Mouse (Mus musculus): ENCODE data around the gene Map3k21. TPM values are rescaled to one million over a fixed set of nuclear protein-coding genes. Genes with fewer than 3 reads are reported as not detected.

The Map3k21 gene
- polyA plus RNA-seq, 1 experiment from 2014 or later: 4.4 TPM

DNA sequence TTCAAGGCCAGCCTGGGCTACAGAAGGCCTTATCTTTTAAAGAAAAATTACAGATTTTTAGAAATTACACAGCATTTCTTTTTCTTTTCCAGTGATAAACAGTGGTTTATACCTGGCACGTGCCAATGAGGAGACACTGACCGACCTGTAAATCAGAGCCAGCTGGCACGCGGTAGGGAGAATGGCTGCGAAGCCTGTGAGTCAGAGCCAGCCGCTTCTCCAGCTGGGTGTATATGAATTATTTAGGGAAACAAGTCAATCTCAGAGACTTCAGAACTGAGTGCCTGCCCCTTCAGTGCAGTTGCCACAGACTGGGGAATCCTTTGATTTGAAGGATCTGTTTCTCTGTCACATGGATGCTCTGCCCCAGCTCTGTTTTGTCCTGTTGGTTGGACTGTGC, 21.6 kb downstream of the Map3k21 start:
- no peak overlapping the region for H3K9ac ChIP-seq (ENCODE audit: low read depth, low read length)
- H3K4me1 ChIP-seq (replicated peaks; ENCODE audit: insufficient read depth, low read length): no peaks in the 10 kb centered on the region
- WGBS: 92% methylated on average over 6 of the region's 6 CpGs
- no peak overlapping the region for H3K4me2 ChIP-seq (ENCODE audit: low read length)
- 0 out of 2 replicates have a peak, but pooled peaks cover 6% of the 10 kb centered on the region for H3K36me3 ChIP-seq (ENCODE audit: insufficient read depth, low read length)
- H3K27ac ChIP-seq: no peak overlapping the region
- DNase-seq (ENCODE audit: low spot score): no peak
- no peak for TF ChIP-seq CTCF (IDR thresholded peaks at IDR 0.05; ENCODE audit: low read depth)
- H3K9me3 ChIP-seq (replicated peaks; ENCODE audit: low read length): no peaks in the 10 kb centered on the region
- H3K27me3 ChIP-seq (ENCODE audit: insufficient read depth, low read length): no peaks in the 10 kb centered on the region
- H3K4me3 ChIP-seq (replicated peaks; ENCODE audit: low read depth, low read length): no peak overlapping the region
- no peak for ATAC-seq (replicated peaks; ENCODE audit: low FRiP score, low read depth)

DNA sequence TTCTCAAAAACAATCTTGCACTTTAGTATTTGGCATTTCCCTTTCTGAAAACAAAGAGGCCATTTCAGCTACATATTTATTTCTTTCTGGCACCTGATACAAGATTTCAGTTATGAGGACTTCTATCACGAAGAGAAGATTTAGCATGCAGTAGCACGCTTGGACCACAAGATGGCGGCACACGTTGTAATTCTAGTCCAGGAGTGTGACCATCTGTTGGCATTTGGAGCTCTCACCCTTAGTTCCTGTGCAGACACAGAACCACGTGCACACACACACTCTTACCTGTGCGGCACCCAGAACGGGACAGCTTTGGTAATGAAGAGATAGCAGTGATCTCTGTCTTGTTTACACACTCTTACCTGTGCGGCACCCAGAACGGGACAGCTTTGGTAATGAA, 25.4 kb downstream of the Map3k21 start:
- DNase-seq (ENCODE audit: low spot score) (peak; percentile 75), ATAC-seq (replicated peaks; ENCODE audit: low FRiP score, low read depth) (0 out of 2 replicates have a peak, but pooled peaks have one; percentile 68)
- Histone ChIP-seq H3K9me3 (replicated peaks; ENCODE audit: low read length) (no peaks in the 10 kb centered on the region), H3K27me3 (ENCODE audit: insufficient read depth, low read length) (no peaks in the 10 kb centered on the region), H3K36me3 (ENCODE audit: insufficient read depth, low read length) (0 out of 2 replicates have a peak, but pooled peaks cover 9% of the 10 kb centered on the region), H3K9ac (ENCODE audit: low read depth, low read length) (no peak overlapping the region), H3K4me3 (replicated peaks; ENCODE audit: low read depth, low read length) (no peak overlapping the region), H3K4me1 (replicated peaks; ENCODE audit: insufficient read depth, low read length) (no peaks in the 10 kb centered on the region), H3K27ac (no peak overlapping the region), H3K4me2 (ENCODE audit: low read length) (no peak overlapping the region)
- TF ChIP-seq CTCF (IDR thresholded peaks at IDR 0.05; ENCODE audit: low read depth): peak; percentile 81
- 41% methylated on average over 9 of the region's 9 CpGs for WGBS

DNA sequence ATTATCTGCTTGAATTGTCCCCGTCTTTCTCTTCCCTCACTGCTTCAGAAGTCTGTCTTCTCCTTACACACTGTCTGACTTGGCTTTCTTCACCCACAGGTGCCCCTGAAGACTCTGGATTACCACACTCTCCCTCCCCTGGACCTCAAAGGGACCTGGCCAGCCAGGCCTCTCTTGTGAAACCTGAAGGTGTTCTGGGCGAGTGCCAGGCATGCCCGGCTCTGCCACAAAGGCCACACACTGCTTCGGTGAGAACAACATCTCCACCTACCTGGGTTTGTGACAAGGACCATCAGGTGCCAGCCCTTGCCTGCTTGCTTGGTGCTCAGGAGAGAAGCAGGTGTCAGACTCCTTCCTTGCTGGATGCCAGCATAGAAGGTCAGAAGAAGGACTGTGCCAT, 34.3 kb downstream of the Map3k21 start:
- no peak for ATAC-seq (replicated peaks; ENCODE audit: low FRiP score, low read depth)
- DNase-seq (ENCODE audit: low spot score): peak; percentile 36
- no peak for TF ChIP-seq CTCF (IDR thresholded peaks at IDR 0.05; ENCODE audit: low read depth)
- no peaks in the 10 kb centered on the region for H3K4me1 ChIP-seq (replicated peaks; ENCODE audit: insufficient read depth, low read length)
- WGBS: 61% methylated on average over 4 of the region's 4 CpGs
- no peak overlapping the region for H3K4me3 ChIP-seq (replicated peaks; ENCODE audit: low read depth, low read length)
- no peak overlapping the region for H3K27ac ChIP-seq
- no peaks in the 10 kb centered on the region for H3K27me3 ChIP-seq (ENCODE audit: insufficient read depth, low read length)
- no peaks in the 10 kb centered on the region for H3K36me3 ChIP-seq (ENCODE audit: insufficient read depth, low read length)
- no peaks in the 10 kb centered on the region for H3K9me3 ChIP-seq (replicated peaks; ENCODE audit: low read length)
- H3K9ac ChIP-seq (ENCODE audit: low read depth, low read length): no peak overlapping the region
- no peak overlapping the region for H3K4me2 ChIP-seq (ENCODE audit: low read length)

DNA sequence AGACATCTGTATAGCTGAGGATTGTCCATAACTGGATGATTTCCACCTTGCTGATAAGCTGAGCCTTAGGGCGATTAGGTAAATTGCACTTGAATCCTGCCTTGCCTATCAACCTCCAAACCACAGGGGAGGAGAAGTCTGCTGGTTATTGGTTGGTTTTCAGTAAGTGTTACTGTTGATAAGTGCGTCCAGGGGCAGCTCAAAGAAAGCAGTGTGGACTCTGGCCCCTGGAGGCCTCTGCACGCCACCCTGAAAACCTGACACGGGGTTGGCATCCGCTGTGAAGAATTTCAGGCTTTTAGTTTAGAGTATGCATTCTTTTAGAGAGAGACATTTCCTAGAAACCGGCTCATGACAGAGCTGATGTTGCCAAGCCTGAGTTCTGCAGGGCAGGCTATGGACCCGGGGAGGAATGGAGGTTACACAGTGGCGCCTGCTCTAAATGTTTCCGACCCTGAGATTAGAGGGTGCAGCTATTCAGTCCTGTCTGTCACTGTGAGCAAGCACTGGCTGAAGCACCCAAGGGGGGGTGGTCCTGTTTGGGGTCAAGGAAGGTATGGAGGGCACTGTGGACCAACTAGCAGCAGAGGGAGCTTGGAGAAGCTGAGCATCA, 38.6 kb downstream of the Map3k21 start:
- no peak for ATAC-seq (replicated peaks; ENCODE audit: low FRiP score, low read depth)
- Histone ChIP-seq H3K4me3 (replicated peaks; ENCODE audit: low read depth, low read length) (no peak overlapping the region), H3K27me3 (ENCODE audit: insufficient read depth, low read length) (no peaks in the 10 kb centered on the region), H3K36me3 (ENCODE audit: insufficient read depth, low read length) (no peaks in the 10 kb centered on the region), H3K4me1 (replicated peaks; ENCODE audit: insufficient read depth, low read length) (no peaks in the 10 kb centered on the region), H3K4me2 (ENCODE audit: low read length) (no peak overlapping the region), H3K27ac (no peak overlapping the region), H3K9ac (ENCODE audit: low read depth, low read length) (no peak overlapping the region), H3K9me3 (replicated peaks; ENCODE audit: low read length) (no peaks in the 10 kb centered on the region)
- DNase-seq (ENCODE audit: low spot score): no peak
- WGBS: 79% methylated on average over 9 of the region's 9 CpGs
- TF ChIP-seq CTCF (IDR thresholded peaks at IDR 0.05; ENCODE audit: low read depth): no peak

DNA sequence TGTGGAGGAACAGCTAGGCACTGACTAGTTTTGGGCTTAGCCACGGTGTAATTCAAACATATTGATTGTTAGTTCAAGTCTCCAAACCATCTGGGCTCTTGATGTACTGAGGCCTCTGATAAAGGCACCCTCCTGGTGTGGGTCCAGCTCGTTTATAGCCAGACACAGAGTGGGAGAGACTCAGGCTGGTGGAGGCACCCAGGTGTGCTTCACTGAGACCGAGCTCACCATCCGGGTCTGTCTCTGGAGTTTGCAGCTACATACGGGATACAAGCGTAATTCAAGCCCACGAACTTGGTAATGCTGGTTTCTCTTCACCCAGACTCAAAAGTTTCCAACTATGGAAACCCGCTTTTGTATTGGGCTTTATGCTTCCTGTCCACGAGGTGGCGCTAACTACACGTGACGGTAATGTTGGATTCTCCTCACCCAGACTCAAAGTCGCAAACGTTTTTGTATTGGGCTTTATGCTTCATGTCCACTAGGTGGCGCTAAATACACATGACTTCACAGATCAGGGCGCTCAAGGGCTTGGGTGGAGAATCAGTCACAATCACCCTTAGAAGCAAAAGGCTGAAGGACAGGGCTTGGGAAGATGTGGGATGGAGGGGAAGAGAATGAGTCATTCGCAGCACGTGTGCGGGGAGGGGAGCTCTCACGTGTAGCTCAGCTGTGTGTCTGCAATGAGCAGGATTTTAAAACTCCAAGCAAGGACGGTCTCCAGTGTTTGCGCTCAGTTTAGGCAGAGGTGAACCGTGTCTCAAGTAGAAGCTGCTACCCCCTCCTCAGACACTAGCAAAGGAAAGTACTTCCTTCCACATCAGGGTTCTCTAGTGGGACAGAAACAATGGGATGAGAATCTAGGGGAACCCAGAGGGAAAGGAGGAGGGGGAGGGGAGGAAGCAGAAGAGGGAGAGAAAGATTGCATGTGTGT, 40.0 kb downstream of the Map3k21 start:
- no peaks in the 10 kb centered on the region for H3K9me3 ChIP-seq (replicated peaks; ENCODE audit: low read length)
- peak; percentile 100 for TF ChIP-seq CTCF (IDR thresholded peaks at IDR 0.05; ENCODE audit: low read depth)
- H3K4me1 ChIP-seq (replicated peaks; ENCODE audit: insufficient read depth, low read length): no peaks in the 10 kb centered on the region
- no peak overlapping the region for H3K27ac ChIP-seq
- 22% methylated on average over 23 of the region's 23 CpGs for WGBS
- ATAC-seq (replicated peaks; ENCODE audit: low FRiP score, low read depth): peak; percentile 78
- H3K27me3 ChIP-seq (ENCODE audit: insufficient read depth, low read length): no peaks in the 10 kb centered on the region
- DNase-seq (ENCODE audit: low spot score): peak; percentile 98
- no peak overlapping the region for H3K4me2 ChIP-seq (ENCODE audit: low read length)
- no peak overlapping the region for H3K4me3 ChIP-seq (replicated peaks; ENCODE audit: low read depth, low read length)
- no peak overlapping the region for H3K9ac ChIP-seq (ENCODE audit: low read depth, low read length)
- H3K36me3 ChIP-seq (ENCODE audit: insufficient read depth, low read length): no peaks in the 10 kb centered on the region

DNA sequence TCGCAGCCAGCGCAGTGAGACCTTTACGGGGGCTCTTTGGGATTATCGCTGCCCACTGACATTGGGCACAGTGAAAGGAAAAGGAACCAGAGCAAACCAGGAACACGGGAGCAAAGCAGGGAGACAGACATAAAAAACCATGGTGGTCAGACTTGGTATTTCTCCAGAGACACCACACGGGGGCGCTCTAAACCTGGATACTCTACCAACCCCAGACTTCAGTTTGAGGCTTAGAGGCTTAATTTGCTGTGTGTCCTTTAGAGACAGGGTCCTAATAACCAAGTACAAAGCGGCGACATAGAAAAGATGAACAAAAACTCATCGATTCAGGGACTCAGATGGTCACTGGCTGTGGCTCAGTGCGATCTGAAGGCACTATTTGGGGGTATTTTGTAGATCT, 45.4 kb downstream of the Map3k21 start:
- Histone ChIP-seq H3K27ac (no peak overlapping the region), H3K9me3 (replicated peaks; ENCODE audit: low read length) (0 out of 2 replicates have a peak, but pooled peaks cover under 1% of the 10 kb centered on the region), H3K4me2 (ENCODE audit: low read length) (no peak overlapping the region), H3K4me3 (replicated peaks; ENCODE audit: low read depth, low read length) (no peak overlapping the region), H3K4me1 (replicated peaks; ENCODE audit: insufficient read depth, low read length) (no peaks in the 10 kb centered on the region), H3K9ac (ENCODE audit: low read depth, low read length) (no peak overlapping the region), H3K27me3 (ENCODE audit: insufficient read depth, low read length) (no peaks in the 10 kb centered on the region), H3K36me3 (ENCODE audit: insufficient read depth, low read length) (no peaks in the 10 kb centered on the region)
- TF ChIP-seq CTCF (IDR thresholded peaks at IDR 0.05; ENCODE audit: low read depth): peak; percentile 90
- ATAC-seq (replicated peaks; ENCODE audit: low FRiP score, low read depth) (no peak), DNase-seq (ENCODE audit: low spot score) (peak; percentile 82)
- WGBS: 16% methylated on average over 11 of the region's 11 CpGs
